Mouse (Mus musculus): ENCODE measurements around the gene Dhx35.

Dhx35 gene

GRCm38 (mm10) chr2:158893171-158893853, 98.7 kb downstream of the Dhx35 start:
- DNase-seq (ENCODE audit: low spot score in 2 of 2) = no peak

- no peak for DNase-seq (ENCODE audit: low spot score in 2 of 2)
These were observed 104.0 kb downstream of the Dhx35 start for GRCm38 (mm10) chr2:158898469-158899196.
